Comparison of ENCODE assay signal across 17 mouse cellular contexts in genomic region chr7:46403616-46404485, GRCm38 (mm10). TPM values are rescaled to one million over a fixed set of nuclear protein-coding genes. Genes with fewer than 3 reads are reported as not detected.
DNase-seq lines count a peak whose midpoint lies in the region; ATAC-seq lines count a peak whose summit lies in the region.
"Had no signal": no experiment of that assay in that cellular context is flagged by ENCODE, and none has a peak within 500 bp of the region (broad histone marks: within the 10 kb centered on the region; RNA-seq: fewer than 3 reads in every experiment).

No protein-coding gene starts in this region.

- peak; percentile 47 to 54 for DNase-seq in cerebellum, adult 18-20 months
- no peak for DNase-seq in cerebellum, adult 11 months
- DNase-seq in ES-CJ7 (ENCODE audit: low read depth, low spot score), result peak; percentile 10
- peak; percentile 59 for DNase-seq in cerebellum, adult 9-11 months
- DNase-seq in gastrocnemius, postnatal 25 days, result peak; percentile 89
- DNase-seq in left cerebral cortex, postnatal 25 days (ENCODE audit: low spot score in 2 of 2), result no peak
- DNase-seq: adrenal gland, postnatal 25 days; kidney, adult 2 months; kidney, postnatal 25 days; thymus, postnatal 25 days had no signal

- intact Hi-C loops in left cerebral cortex, postnatal 25 days (cut with DNase I), result no loop called here

- ATAC-seq in erythroblast, adult 5-6 weeks (replicated peaks; ENCODE audit: low FRiP score, poor library complexity, severe bottlenecking), result no peak
- ATAC-seq: forebrain, embryonic 14.5 days; lung, postnatal 0 days had no signal

RNA-seq across cellular contexts. Expression of gene Kcnc1, which starts 7.6 kb away (rescaled TPM):
- total RNA-seq in gastrocnemius, postnatal 25 days (2021), result 10 to 100 TPM; 50.0 to 65.5 TPM
- total RNA-seq in erythroblast, adult 5-6 weeks (2015; ENCODE audit: low replicate concordance), result not detected in 2 replicates
- total RNA-seq in erythroblast, adult 5-6 weeks (2017; ENCODE audit: low replicate concordance), result not detected in 2 replicates
- 100 to 1,000 TPM; 115 to 131 TPM for total RNA-seq in left cerebral cortex, postnatal 25 days (2021)
- total RNA-seq: MEL; monocyte, adult 5-6 weeks had no signal

RNA-seq across cellular contexts. Expression of gene Myod1, which starts 27.6 kb away (rescaled TPM):
- total RNA-seq in gastrocnemius, postnatal 25 days (2021), result 10 to 100 TPM; 17.7 to 17.8 TPM
- total RNA-seq in erythroblast, adult 5-6 weeks (2015; ENCODE audit: low replicate concordance), result not detected in 2 replicates
- not detected in 2 replicates for total RNA-seq in erythroblast, adult 5-6 weeks (2017; ENCODE audit: low replicate concordance)
- total RNA-seq in left cerebral cortex, postnatal 25 days (2021), result under 1 TPM in 1 of 2 experiments, not detected in 1; 0.18 TPM
- total RNA-seq: adrenal gland, postnatal 25 days; heart, postnatal 10 days; layer of hippocampus, postnatal 10 days; MEL; monocyte, adult 5-6 weeks had no signal

Comparison
In these comparisons a context has a peak if more than half of its experiments do, and no peak if none do; other contexts are left out.
1. DNase-seq: peak in cerebellum, adult 18-20 months (2 of 2), ES-CJ7 (single experiment), cerebellum, adult 9-11 months (single experiment) and gastrocnemius, postnatal 25 days (single experiment); none in cerebellum, adult 11 months (single experiment) and left cerebral cortex, postnatal 25 days (0 of 2).
2. RNA of gene Kcnc1, which starts 7.6 kb away (total RNA-seq): 115 to 131 TPM in left cerebral cortex, postnatal 25 days and 50.0 to 65.5 TPM in gastrocnemius, postnatal 25 days; not detected in erythroblast, adult 5-6 weeks; every median in the first group is over 10 times any median in the second.
3. RNA of gene Myod1, which starts 27.6 kb away (total RNA-seq): 17.7 to 17.8 TPM in gastrocnemius, postnatal 25 days; 0.18 TPM in left cerebral cortex, postnatal 25 days and not detected in erythroblast, adult 5-6 weeks; every median in the first group is over 10 times any median in the second.